In the genomic region with DNA sequence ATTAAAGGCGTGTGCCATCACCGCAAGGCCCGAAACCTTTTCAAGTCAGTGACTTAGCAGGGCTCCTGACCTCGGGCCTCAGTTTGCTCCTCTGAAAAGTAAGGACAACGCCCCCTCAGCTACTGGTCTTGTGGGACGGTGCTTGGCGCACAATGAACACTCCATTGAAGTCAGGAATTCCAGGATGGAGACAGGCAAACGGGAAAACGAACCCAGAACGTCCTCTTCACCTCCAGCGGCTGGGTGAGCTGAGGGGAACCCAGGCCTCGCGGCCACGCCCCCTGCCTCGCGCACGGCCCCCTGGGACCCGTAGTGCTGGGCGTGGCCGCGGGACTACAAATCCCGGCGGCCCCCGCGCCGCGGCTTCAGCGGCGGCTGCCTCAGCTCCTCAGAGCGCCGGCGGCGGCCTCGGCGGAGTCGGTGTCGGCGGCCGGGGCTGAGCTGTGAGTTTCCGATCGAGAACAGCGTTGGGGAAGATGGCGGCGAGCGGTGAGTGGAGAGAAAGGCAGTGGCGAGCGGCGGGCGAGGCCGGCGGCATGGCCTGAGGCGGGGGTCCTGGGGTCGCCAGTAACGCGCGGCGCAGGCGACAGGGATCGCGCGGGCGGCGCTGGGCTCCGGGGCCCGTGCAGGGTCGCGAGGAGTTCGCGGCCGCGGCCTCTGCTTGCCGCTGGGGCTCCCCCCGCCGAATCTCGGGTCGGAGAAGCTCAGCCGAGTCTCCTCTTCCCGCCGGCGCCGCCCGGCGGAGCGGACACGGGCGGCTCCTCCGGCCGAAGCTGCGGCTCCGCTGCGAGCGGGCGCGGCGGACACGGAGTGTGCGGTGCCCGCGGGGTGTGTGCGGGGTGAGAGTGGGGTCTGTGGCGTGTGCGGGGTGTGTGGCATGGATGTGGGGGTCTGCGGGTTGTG, we compare ENCODE assay signal across 8 mouse cellular contexts. TPM values are rescaled to one million over a fixed set of nuclear protein-coding genes. Genes with fewer than 3 reads are reported as not detected.
DNase-seq lines count a peak whose midpoint lies in the region; ATAC-seq and TF ChIP-seq lines count a peak whose summit lies in the region.

Gene Ncoa3 (plus strand): TSS at position 367 of the 903 bp plus-strand sequence.

- no peaks in the 10 kb centered on the region for H3K27me3 ChIP-seq in forebrain, embryonic 16.5 days (replicated peaks; ENCODE audit: control insufficient read depth, insufficient read depth, low read length)
- H3K27me3 ChIP-seq in lung, embryonic 14.5 days (ENCODE audit: insufficient read depth, low read length): no peaks in the 10 kb centered on the region
- H3K27me3 ChIP-seq in thymus, adult 2 months (ENCODE audit: control insufficient read depth, insufficient read depth, low read length): no peaks in the 10 kb centered on the region

- H3K4me3 ChIP-seq in forebrain, embryonic 16.5 days (replicated peaks; ENCODE audit: low read length): peak within 1 kb of the TSS; percentile 61
- H3K4me3 ChIP-seq in layer of hippocampus, adult 2 months: peak within 1 kb of the TSS; percentile 86
- peak within 1 kb of the TSS; percentile 95 for H3K4me3 ChIP-seq in lung, embryonic 14.5 days (ENCODE audit: low read depth, low read length)
- H3K4me3 ChIP-seq in olfactory bulb, adult 2 months (ENCODE audit: insufficient read depth, low read depth, low read length): peak within 1 kb of the TSS; percentile 72
- H3K4me3 ChIP-seq in thymus, adult 2 months (ENCODE audit: control insufficient read depth, insufficient read depth, low read length): peak within 1 kb of the TSS; percentile 78

- peak within 1 kb of the TSS; percentile 83 for H3K27ac ChIP-seq in forebrain, embryonic 16.5 days (ENCODE audit: low read length)
- H3K27ac ChIP-seq in layer of hippocampus, adult 2 months: peak within 1 kb of the TSS; percentile 94
- peak within 1 kb of the TSS; percentile 78 for H3K27ac ChIP-seq in lung, embryonic 14.5 days (ENCODE audit: low read depth)
- peak within 1 kb of the TSS; percentile 82 for H3K27ac ChIP-seq in olfactory bulb, adult 2 months (ENCODE audit: insufficient read depth, low read depth, low read length)
- peak within 1 kb of the TSS; percentile 15 for H3K27ac ChIP-seq in thymus, adult 2 months (ENCODE audit: control insufficient read depth, insufficient read depth, low read length)

- peak within 1 kb of the TSS; percentile 86 for H3K9ac ChIP-seq in forebrain, embryonic 16.5 days (replicated peaks; ENCODE audit: low read depth, low read length)
- peak within 1 kb of the TSS; percentile 89 for H3K9ac ChIP-seq in lung, embryonic 14.5 days

- H3K36me3 ChIP-seq in forebrain, embryonic 16.5 days (ENCODE audit: control insufficient read depth, insufficient read depth): no peaks in the 10 kb centered on the region
- H3K36me3 ChIP-seq in lung, embryonic 14.5 days (ENCODE audit: insufficient read depth): 0 out of 2 replicates have a peak, but pooled peaks cover 4% of the 10 kb centered on the region
- H3K36me3 ChIP-seq in thymus, adult 2 months (ENCODE audit: control insufficient read depth, insufficient read depth, low read length): no peaks in the 10 kb centered on the region

- peak; percentile 99 for ATAC-seq in forebrain, embryonic 16.5 days
- peak; percentile 97 for ATAC-seq in lung, embryonic 14.5 days (ENCODE audit: insufficient read depth)

- peak; percentile 92 for DNase-seq in ES-CJ7 (ENCODE audit: low read depth, low spot score)
- DNase-seq in cerebellum, adult 11-12 months: peak; percentile 87
- peak; percentile 91 to 93 for DNase-seq in heart, postnatal 36 days
- DNase-seq in layer of hippocampus, adult 2 months (ENCODE audit: low spot score in 2 of 2): peak; percentile 88 to 94
- peak; percentile 99 for DNase-seq in lung, embryonic 14.5 days
- peak; percentile 90 for DNase-seq in thymus, adult 2 months

- no peaks in the 10 kb centered on the region for H3K9me3 ChIP-seq in forebrain, embryonic 16.5 days (ENCODE audit: control insufficient read depth, low read length)
- H3K9me3 ChIP-seq in lung, embryonic 14.5 days (ENCODE audit: low read depth, low read length): no peaks in the 10 kb centered on the region

- H3K4me1 ChIP-seq in forebrain, embryonic 16.5 days (replicated peaks; ENCODE audit: control insufficient read depth, insufficient read depth, low read length): peaks cover 8% of the 10 kb centered on the region
- peaks cover 8% of the 10 kb centered on the region; the same call in 1 of the 2 replicates for H3K4me1 ChIP-seq in lung, embryonic 14.5 days (ENCODE audit: insufficient read depth)
- H3K4me1 ChIP-seq in olfactory bulb, adult 2 months (ENCODE audit: control insufficient read depth, insufficient read depth, low read length): peaks cover 5% of the 10 kb centered on the region
- peaks cover 3% of the 10 kb centered on the region for H3K4me1 ChIP-seq in thymus, adult 2 months (replicated peaks; ENCODE audit: control insufficient read depth, insufficient read depth, low read length)

- TF ChIP-seq POLR2A in olfactory bulb, adult 2 months (IDR thresholded peaks at IDR 0.05; ENCODE audit: insufficient read depth, low read depth, low read length): peak; percentile 99
- TF ChIP-seq POLR2A in thymus, adult 2 months (IDR thresholded peaks at IDR 0.05; ENCODE audit: control insufficient read depth, extremely low read depth, insufficient read depth, low read length, poor library complexity): peak; percentile 100

- TF ChIP-seq CTCF in layer of hippocampus, adult 2 months (conservative IDR thresholded peaks at IDR 0.05): no peak
- no peak for TF ChIP-seq CTCF in lung, embryonic 14.5 days (IDR thresholded peaks at IDR 0.05; ENCODE audit: low read depth)
- no peak for TF ChIP-seq CTCF in olfactory bulb, adult 2 months (IDR thresholded peaks at IDR 0.05; ENCODE audit: insufficient read depth, low read depth, low read length)
- TF ChIP-seq CTCF in thymus, adult 2 months (IDR thresholded peaks at IDR 0.05; ENCODE audit: borderline replicate concordance, control insufficient read depth, extremely low read depth, insufficient read depth, low read length, poor library complexity): 0 out of 2 replicates have a peak, but pooled peaks have one; percentile 61

- H3K4me2 ChIP-seq in forebrain, embryonic 16.5 days (ENCODE audit: low read length): peak within 1 kb of the TSS; percentile 84
- peak within 1 kb of the TSS; percentile 95 for H3K4me2 ChIP-seq in lung, embryonic 14.5 days

- intact Hi-C loops in heart, postnatal 36 days (cut with DNase I): loop anchor here (2.0 to 5.0 kb wide), 2 partner anchors 38 to 795 kb away; no protein-coding TSS in a partner anchor

- WGBS in forebrain, embryonic 16.5 days: 2% methylated on average over 91 of the region's 103 CpGs
- WGBS in lung, embryonic 14.5 days: 2% methylated on average over 103 of the region's 103 CpGs
- 1% methylated on average over 98 of the region's 103 CpGs for WGBS in olfactory bulb, adult 2 months
- 1% methylated on average over 95 of the region's 103 CpGs for WGBS in thymus, adult 2 months

RNA-seq across cellular contexts. Expression of gene Ncoa3, which starts in this region (rescaled TPM):
- 10.6 and 11.3 TPM in 2 replicates for polyA plus RNA-seq in forebrain, embryonic 16.5 days (2015; fragmentation: Nextera tagmentation; extraction: Ambion mirVana)
- total RNA-seq in heart, postnatal 36 days (2021): 10 to 100 TPM; 23.0 to 27.1 TPM
- 10 to 100 TPM; 27.8 to 37.7 TPM for total RNA-seq in layer of hippocampus, adult 2 months (2021)
- 17.4 and 17.7 TPM in 2 replicates for polyA plus RNA-seq in lung, embryonic 14.5 days (2014; fragmentation: Nextera tagmentation; extraction: Ambion mirVana)
- polyA plus RNA-seq in olfactory bulb, adult 2 months (2012; ENCODE audit: insufficient read depth, insufficient read length, low replicate concordance, missing spikeins): not detected in 2 replicates
- 70.0 and 73.4 TPM in 2 replicates for polyA plus RNA-seq in thymus, adult 2 months (2012; rRNA removed)

Comparison
In these comparisons a context has a peak if more than half of its experiments do, and no peak if none do; other contexts are left out.
1. Peak in every context shown above with its lines: DNase-seq, ATAC-seq, H3K4me3 ChIP-seq and H3K27ac ChIP-seq.
2. RNA of gene Ncoa3 (polyA plus RNA-seq): 70.0 to 73.4 TPM in thymus, adult 2 months, 17.4 to 17.7 TPM in lung, embryonic 14.5 days and 10.6 to 11.3 TPM in forebrain, embryonic 16.5 days; not detected in olfactory bulb, adult 2 months; every median in the first group is over 10 times any median in the second.
3. H3K27ac ChIP-seq: peak in every context shown above with its lines; median percentile 94 in layer of hippocampus, adult 2 months; 83 in forebrain, embryonic 16.5 days; 82 in olfactory bulb, adult 2 months; 78 in lung, embryonic 14.5 days; 15 in thymus, adult 2 months.